Mouse (Mus musculus) spleen, postnatal 36 days (tissue): ENCODE measurements around the gene Ptpra.

Experiments used
- DNase-seq, 2 experiments: peaks; one replicate each; pipeline ENCODE4 v3.0.0; 2022; ENCODE audit warnings: low spot score in 2 of 2, mixed read lengths in 1 of 2

Ptpra gene

DNA sequence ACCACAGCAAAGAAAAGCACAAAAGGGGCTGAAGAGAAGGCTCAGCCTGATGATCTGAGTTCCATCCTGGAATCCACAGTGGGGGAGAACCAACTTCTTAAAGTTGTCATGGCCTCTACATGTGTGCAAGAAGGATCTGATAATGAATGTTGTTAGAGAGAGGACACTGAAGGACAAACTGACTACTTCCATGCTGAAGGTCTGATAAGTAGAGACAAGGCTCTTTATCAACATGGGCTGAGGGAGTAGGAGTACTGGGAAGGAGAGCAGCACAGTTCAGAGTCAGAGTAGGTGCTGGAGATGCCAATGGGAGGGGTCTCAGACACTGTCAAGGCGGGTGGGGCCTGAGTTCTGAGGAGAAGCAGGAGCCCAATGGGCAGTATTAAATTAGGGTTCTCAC is 145.5 kb downstream of the Ptpra start:
- no peak for DNase-seq

DNA sequence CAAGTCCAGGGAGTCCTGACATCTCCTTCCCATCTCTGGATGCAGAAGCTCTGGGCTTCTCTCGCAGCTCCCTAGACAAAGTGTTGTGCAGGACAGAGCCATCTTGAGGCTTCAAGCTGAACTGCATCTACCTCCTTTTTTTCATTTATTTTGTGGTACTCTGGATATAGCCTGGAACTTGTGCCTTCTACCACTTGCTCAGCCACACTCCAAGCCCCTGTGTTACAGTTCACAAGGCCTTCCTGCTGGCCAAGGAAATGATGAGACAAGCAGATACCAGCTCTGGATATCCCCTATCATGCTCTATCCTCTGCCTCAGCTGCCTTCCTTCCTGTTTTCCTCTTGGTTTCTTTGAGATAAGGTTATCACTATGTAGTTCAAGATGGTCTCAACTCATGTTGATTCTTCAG is 147.5 kb downstream of the Ptpra start:
- DNase-seq = no peak

DNA sequence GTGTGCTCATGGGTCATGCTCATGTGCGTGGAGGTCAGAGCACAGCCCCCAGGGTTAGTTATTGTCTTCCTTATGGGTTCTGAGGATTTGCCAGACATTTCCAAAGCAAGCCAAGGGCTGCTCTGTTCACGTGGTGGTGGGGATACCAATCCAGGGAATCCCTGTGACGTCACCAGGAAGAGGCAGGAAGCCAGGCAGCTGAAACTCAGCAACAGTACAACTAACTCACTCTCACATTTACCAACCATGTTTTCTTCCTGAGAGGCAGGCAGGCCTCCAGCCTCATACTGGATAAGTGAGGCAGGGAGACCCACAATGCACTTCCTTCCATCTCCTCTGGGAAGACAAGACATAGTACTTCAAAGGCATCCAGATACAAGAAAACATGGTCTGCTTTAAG is 148.3 kb downstream of the Ptpra start:
- DNase-seq = no peak

DNA sequence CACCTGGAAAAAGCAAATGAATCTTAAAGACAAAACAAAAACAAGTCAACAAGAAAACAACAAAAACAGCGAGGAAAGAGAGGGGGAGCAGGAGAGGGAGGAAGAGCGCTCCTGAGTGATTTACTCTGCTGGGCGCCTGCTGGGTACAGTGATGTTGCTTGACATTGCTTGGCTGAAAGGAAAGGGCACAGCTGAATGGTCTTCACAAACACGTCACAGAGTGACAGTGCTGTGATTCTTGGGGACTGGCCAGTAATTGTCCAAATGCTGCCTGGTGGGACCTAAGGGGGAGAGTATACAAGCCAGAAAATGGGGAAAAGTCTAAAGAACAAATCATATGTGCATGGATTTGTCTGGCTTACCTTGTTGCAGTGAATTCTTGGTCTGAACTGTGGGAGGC is 152.1 kb downstream of the Ptpra start:
- DNase-seq = no peak
